Mouse (Mus musculus): ENCODE data around the gene Gm5414. TPM values are rescaled to one million over a fixed set of nuclear protein-coding genes. Genes with fewer than 3 reads are reported as not detected.

The Gm5414 gene
- polyA plus RNA-seq (2014; fragmentation: Illumina TruSeq; extraction: RNeasy Lipid Tissue Mini Kit (QIAGEN cat#74804); ENCODE audit: low replicate concordance), result not detected

GRCm38 (mm10) chr15:101627884-101628283 is at the start of gene Gm5414:
TSS of gene Gm5414 (minus strand) at chr15:101628188.

GRCm38 (mm10) chr15:101647280-101647679 is 19.3 kb upstream of the Gm5414 start, which contains the start of gene Gm5478:
TSS of gene Gm5478 (minus strand) at chr15:101647380.

Other genes with a start within 250 kb of the Gm5414 start
- gene Krt7, start 217.1 kb downstream of the Gm5414 start, polyA plus RNA-seq (2014; fragmentation: Illumina TruSeq; extraction: RNeasy Lipid Tissue Mini Kit (QIAGEN cat#74804); ENCODE audit: low replicate concordance), result 0.85 TPM
- gene Krt87, start 189.4 kb downstream of the Gm5414 start, polyA plus RNA-seq (2014; fragmentation: Illumina TruSeq; extraction: RNeasy Lipid Tissue Mini Kit (QIAGEN cat#74804); ENCODE audit: low replicate concordance), result not detected
- not detected for gene Krt88, start 180.4 kb downstream of the Gm5414 start, polyA plus RNA-seq (2014; fragmentation: Illumina TruSeq; extraction: RNeasy Lipid Tissue Mini Kit (QIAGEN cat#74804); ENCODE audit: low replicate concordance)
- not detected for gene Krt81, start 164.4 kb downstream of the Gm5414 start, polyA plus RNA-seq (2014; fragmentation: Illumina TruSeq; extraction: RNeasy Lipid Tissue Mini Kit (QIAGEN cat#74804); ENCODE audit: low replicate concordance)
- gene Krt86, start 154.7 kb downstream of the Gm5414 start, polyA plus RNA-seq (2014; fragmentation: Illumina TruSeq; extraction: RNeasy Lipid Tissue Mini Kit (QIAGEN cat#74804); ENCODE audit: low replicate concordance), result not detected
- gene Krt83, start 136.7 kb downstream of the Gm5414 start, polyA plus RNA-seq (2014; fragmentation: Illumina TruSeq; extraction: RNeasy Lipid Tissue Mini Kit (QIAGEN cat#74804); ENCODE audit: low replicate concordance), result not detected
- gene Gm49425, start 110.9 kb downstream of the Gm5414 start, polyA plus RNA-seq (2014; fragmentation: Illumina TruSeq; extraction: RNeasy Lipid Tissue Mini Kit (QIAGEN cat#74804); ENCODE audit: low replicate concordance), result not detected
- not detected for gene Krt84, start 95.4 kb downstream of the Gm5414 start, polyA plus RNA-seq (2014; fragmentation: Illumina TruSeq; extraction: RNeasy Lipid Tissue Mini Kit (QIAGEN cat#74804); ENCODE audit: low replicate concordance)
- gene Krt82, start 77.5 kb downstream of the Gm5414 start, polyA plus RNA-seq (2014; fragmentation: Illumina TruSeq; extraction: RNeasy Lipid Tissue Mini Kit (QIAGEN cat#74804); ENCODE audit: low replicate concordance), result not detected
- not detected for gene Krt90, start 65.2 kb downstream of the Gm5414 start, polyA plus RNA-seq (2014; fragmentation: Illumina TruSeq; extraction: RNeasy Lipid Tissue Mini Kit (QIAGEN cat#74804); ENCODE audit: low replicate concordance)
- gene Krt75, start 54.3 kb downstream of the Gm5414 start, polyA plus RNA-seq (2014; fragmentation: Illumina TruSeq; extraction: RNeasy Lipid Tissue Mini Kit (QIAGEN cat#74804); ENCODE audit: low replicate concordance), result not detected
- not detected for gene Gm5478, start 19.2 kb upstream of the Gm5414 start, polyA plus RNA-seq (2014; fragmentation: Illumina TruSeq; extraction: RNeasy Lipid Tissue Mini Kit (QIAGEN cat#74804); ENCODE audit: low replicate concordance)
- gene Krt6b, start 52.1 kb upstream of the Gm5414 start, polyA plus RNA-seq (2014; fragmentation: Illumina TruSeq; extraction: RNeasy Lipid Tissue Mini Kit (QIAGEN cat#74804); ENCODE audit: low replicate concordance), result not detected
- gene Krt6a, start 66.1 kb upstream of the Gm5414 start, polyA plus RNA-seq (2014; fragmentation: Illumina TruSeq; extraction: RNeasy Lipid Tissue Mini Kit (QIAGEN cat#74804); ENCODE audit: low replicate concordance), result not detected
- not detected for gene Krt5, start 84.7 kb upstream of the Gm5414 start, polyA plus RNA-seq (2014; fragmentation: Illumina TruSeq; extraction: RNeasy Lipid Tissue Mini Kit (QIAGEN cat#74804); ENCODE audit: low replicate concordance)
- not detected for gene Krt71, start 114.9 kb upstream of the Gm5414 start, polyA plus RNA-seq (2014; fragmentation: Illumina TruSeq; extraction: RNeasy Lipid Tissue Mini Kit (QIAGEN cat#74804); ENCODE audit: low replicate concordance)
- not detected for gene Krt72, start 158.3 kb upstream of the Gm5414 start, polyA plus RNA-seq (2014; fragmentation: Illumina TruSeq; extraction: RNeasy Lipid Tissue Mini Kit (QIAGEN cat#74804); ENCODE audit: low replicate concordance)
- not detected for gene Krt73, start 174.2 kb upstream of the Gm5414 start, polyA plus RNA-seq (2014; fragmentation: Illumina TruSeq; extraction: RNeasy Lipid Tissue Mini Kit (QIAGEN cat#74804); ENCODE audit: low replicate concordance)
- not detected for gene Krt2, start 190.0 kb upstream of the Gm5414 start, polyA plus RNA-seq (2014; fragmentation: Illumina TruSeq; extraction: RNeasy Lipid Tissue Mini Kit (QIAGEN cat#74804); ENCODE audit: low replicate concordance)
- gene Krt1, start 222.6 kb upstream of the Gm5414 start, polyA plus RNA-seq (2014; fragmentation: Illumina TruSeq; extraction: RNeasy Lipid Tissue Mini Kit (QIAGEN cat#74804); ENCODE audit: low replicate concordance), result not detected
- gene Krt77, start 241.5 kb upstream of the Gm5414 start, polyA plus RNA-seq (2014; fragmentation: Illumina TruSeq; extraction: RNeasy Lipid Tissue Mini Kit (QIAGEN cat#74804); ENCODE audit: low replicate concordance), result not detected